Mouse (Mus musculus): ENCODE results near the gene Nedd9.

- TF ChIP-seq CTCF (IDR thresholded peaks at IDR 0.05; ENCODE audit: low read depth, low read length) (no peak), POLR2A (IDR thresholded peaks at IDR 0.05; ENCODE audit: borderline replicate concordance, low read depth, low read length) (no peak)
Observed at GRCm38 (mm10) chr13:41418198-41418869, 68.8 kb downstream of the Nedd9 start.

Data from bone marrow macrophage, adult 2 months (primary cell).